Mouse (Mus musculus) heart, embryonic 11.5 days (tissue): ENCODE results near the gene Vax2. TPM values are rescaled to one million over a fixed set of nuclear protein-coding genes. Genes with fewer than 3 reads are reported as not detected.

ENCODE experiments used
- ATAC-seq: fragments of 200-750 bp; cut with Nextera tagmentation; replicated peaks from 2 replicates; pipeline ENCODE4 v1.8.0; 2017; ENCODE audit warnings: moderate library complexity; ENCODE audit not compliant: insufficient number of reproducible peaks, low FRiP score, low TSS enrichment
- H3K27ac ChIP-seq: fragments of 300-500 bp; sonication (generic); 2 replicates; pipeline ENCODE4 v1.5.1; 2014; ENCODE audit warnings: mild to moderate bottlenecking, low read depth, low read length
- H3K27me3 ChIP-seq: fragments of 300-500 bp; sonication (generic); 2 replicates; pipeline ENCODE4 v1.6.1; 2014; ENCODE audit warnings: mild to moderate bottlenecking, low read length, mixed read lengths; ENCODE audit not compliant: control insufficient read depth, insufficient read depth
- H3K36me3 ChIP-seq: fragments of 300-500 bp; sonication (generic); 2 replicates; pipeline ENCODE4 v1.6.1; 2014; ENCODE audit warnings: mild to moderate bottlenecking, low read length, moderate library complexity, mixed read lengths; ENCODE audit not compliant: control insufficient read depth, insufficient read depth
- H3K4me1 ChIP-seq: fragments of 300-500 bp; sonication (generic); 2 replicates; pipeline ENCODE4 v1.6.1; 2014; ENCODE audit warnings: low read length; ENCODE audit not compliant: control insufficient read depth, insufficient read depth
- H3K4me2 ChIP-seq: fragments of 300-500 bp; sonication (generic); 2 replicates; pipeline ENCODE4 v1.6.1; 2014; ENCODE audit warnings: mild to moderate bottlenecking, moderate library complexity
- H3K4me3 ChIP-seq: fragments of 300-500 bp; sonication (generic); 2 replicates; pipeline ENCODE4 v1.5.1; 2014; ENCODE audit warnings: low read depth, low read length
- H3K9ac ChIP-seq: fragments of 300-500 bp; sonication (generic); 2 replicates; pipeline ENCODE4 v1.6.1; 2014; ENCODE audit warnings: mild to moderate bottlenecking, low read depth, low read length, moderate library complexity
- H3K9me3 ChIP-seq: fragments of 300-500 bp; sonication (generic); replicated peaks from 2 replicates; pipeline ENCODE4 v1.6.1; 2016; ENCODE audit warnings: low read length; ENCODE audit not compliant: control insufficient read depth
- WGBS: fragments of 180-500 bp; shearing (Covaris S2); extraction: QIAGEN DNeasy Blood & Tissue Kit; methylation state at CpG from one replicate; pipeline ENCODE4 v1.1.7; 2014; ENCODE audit not compliant: insufficient replicate concordance; 5-methylcytosine and 5-hydroxymethylcytosine counted together
- polyA plus RNA-seq: library from polyadenylated mRNA; unstranded; fragments of >200 nt; fragmentation: Nextera tagmentation; extraction: Ambion mirVana; gene quantifications from 2 replicates; pipeline ENCODE4 v1.2.1, GENCODE M21; 2014

Gene Vax2
- polyA plus RNA-seq, 1 experiment from 2014 or later = not detected

DNA sequence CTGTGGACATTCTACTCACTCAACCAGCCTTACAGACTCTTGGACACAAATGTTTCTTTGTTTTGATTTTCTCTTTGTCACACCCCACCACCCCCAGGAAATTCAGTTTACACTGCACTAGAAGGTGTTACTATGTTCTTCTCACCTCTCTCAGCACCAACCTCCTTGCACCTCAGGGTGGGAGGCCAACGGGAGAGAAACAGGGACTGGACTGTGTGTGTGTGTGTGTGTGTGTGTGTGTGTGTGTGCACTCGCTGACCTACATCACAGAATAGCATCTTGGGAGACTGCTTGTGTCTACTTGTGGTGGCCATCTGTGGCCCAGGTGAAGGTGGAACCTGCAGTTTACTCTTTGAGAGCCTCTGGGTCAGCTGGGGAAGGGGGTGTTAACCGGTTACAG, 75.4 kb downstream of the Vax2 start:
- H3K36me3 ChIP-seq = no peaks in the 10 kb centered on the region
- H3K9ac ChIP-seq = no peak overlapping the region
- no peaks in the 10 kb centered on the region for H3K27me3 ChIP-seq
- no peak overlapping the region for H3K4me2 ChIP-seq
- 60% methylated on average over 3 of the region's 3 CpGs for WGBS
- no peaks in the 10 kb centered on the region; the same call in 1 of the 2 replicates for H3K4me1 ChIP-seq
- H3K27ac ChIP-seq = no peak overlapping the region
- no peak overlapping the region for H3K4me3 ChIP-seq
- no peaks in the 10 kb centered on the region for H3K9me3 ChIP-seq
- no peak for ATAC-seq

Other genes starting within 250 kb of the Vax2 start
- gene Dguok, start 204.3 kb upstream of the Vax2 start, polyA plus RNA-seq = 47.9 and 54.3 TPM in 2 replicates
- 10.7 and 10.9 TPM in 2 replicates for gene Actg2, start 175.0 kb upstream of the Vax2 start, polyA plus RNA-seq
- 24.9 and 30.0 TPM in 2 replicates for gene Stambp, start 138.5 kb upstream of the Vax2 start, polyA plus RNA-seq
- 0.19 TPM in 1 of 2 replicates, not detected in the other for gene Clec4f, start 55.1 kb upstream of the Vax2 start, polyA plus RNA-seq
- gene Cd207, start 33.4 kb upstream of the Vax2 start, polyA plus RNA-seq = not detected in 2 replicates
- not detected in 2 replicates for gene Atp6v1b1, start 31.7 kb downstream of the Vax2 start, polyA plus RNA-seq
- not detected in 2 replicates for gene Ankrd53, start 51.4 kb downstream of the Vax2 start, polyA plus RNA-seq
- 56.0 and 69.0 TPM in 2 replicates for gene Tex261, start 64.5 kb downstream of the Vax2 start, polyA plus RNA-seq
- gene Nagk, start 83.7 kb downstream of the Vax2 start, polyA plus RNA-seq = 46.3 and 50.3 TPM in 2 replicates
- 16.2 and 16.9 TPM in 2 replicates for gene Paip2b, start 120.5 kb downstream of the Vax2 start, polyA plus RNA-seq
- 54.0 and 59.5 TPM in 2 replicates for gene Zfp638, start 155.8 kb downstream of the Vax2 start, polyA plus RNA-seq